Mouse (Mus musculus) cortical plate, adult 2 months (tissue): ENCODE results near the gene BC052040.

ENCODE experiments used
- CTCF ChIP-seq: fragments of 200-500 bp; IDR thresholded peaks from 2 replicates; pipeline ENCODE4 v1.5.1; 2011; ENCODE audit warnings: mild to moderate bottlenecking, control low read depth, low read length; ENCODE audit not compliant: insufficient read depth; ENCODE audit errors: extremely low read depth
- POLR2A ChIP-seq: fragments of 200-500 bp; IDR thresholded peaks from 2 replicates; pipeline ENCODE4 v1.6.1; 2011; ENCODE audit warnings: mild to moderate bottlenecking, low read length, control low read depth; ENCODE audit not compliant: insufficient read depth; ENCODE audit errors: extremely low read depth

- TF ChIP-seq CTCF (no peak), POLR2A (no peak)
Measured at GRCm38 (mm10) chr2:115538009-115538690, 43.4 kb upstream of the BC052040 start.
